Mouse (Mus musculus): ENCODE results near the gene Mtr. TPM values are rescaled to one million over a fixed set of nuclear protein-coding genes. Genes with fewer than 3 reads are reported as not detected.
"Not testable (repeated sequence)": the region's sequence is repeated elsewhere in the genome, so short reads cannot be mapped to it uniquely, and the experiment has no call there.

Mtr gene
- polyA plus RNA-seq, 1 experiment: 7.5 TPM

DNA sequence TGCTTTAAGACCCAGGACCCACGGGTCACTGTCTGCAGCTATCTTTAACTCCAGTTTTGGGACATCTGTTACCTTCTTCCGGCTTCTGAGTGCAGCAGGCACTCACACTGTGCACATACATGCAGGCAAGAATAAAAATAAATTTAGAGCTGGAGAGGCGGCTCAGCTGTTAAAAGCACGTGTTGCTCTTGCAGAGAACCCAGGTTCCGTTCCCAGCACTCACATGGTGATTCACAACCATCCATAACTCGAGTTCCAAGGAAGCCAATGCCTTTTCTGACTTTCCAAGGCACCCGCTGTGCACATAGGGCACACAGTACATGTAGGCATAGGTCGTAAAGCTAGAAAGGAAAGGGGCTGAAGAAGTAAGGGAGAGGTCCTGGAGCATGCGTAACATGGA is 90.6 kb downstream of the Mtr start:
- DNase-seq: no peak
- H3K4me1 ChIP-seq (ENCODE audit: control insufficient read depth, insufficient read depth, low read length): no peaks in the 10 kb centered on the region
- H3K4me3 ChIP-seq (replicated peaks; ENCODE audit: extremely low read depth, low read depth, low read length): no peak overlapping the region
- WGBS: 79% methylated on average over 9 of the region's 9 CpGs
- TF ChIP-seq POLR2A (IDR thresholded peaks at IDR 0.05; ENCODE audit: borderline replicate concordance, extremely low read depth, low read depth, low read length): no peak
- TF ChIP-seq CTCF (IDR thresholded peaks at IDR 0.05; ENCODE audit: insufficient read depth, low read length): no peak

DNA sequence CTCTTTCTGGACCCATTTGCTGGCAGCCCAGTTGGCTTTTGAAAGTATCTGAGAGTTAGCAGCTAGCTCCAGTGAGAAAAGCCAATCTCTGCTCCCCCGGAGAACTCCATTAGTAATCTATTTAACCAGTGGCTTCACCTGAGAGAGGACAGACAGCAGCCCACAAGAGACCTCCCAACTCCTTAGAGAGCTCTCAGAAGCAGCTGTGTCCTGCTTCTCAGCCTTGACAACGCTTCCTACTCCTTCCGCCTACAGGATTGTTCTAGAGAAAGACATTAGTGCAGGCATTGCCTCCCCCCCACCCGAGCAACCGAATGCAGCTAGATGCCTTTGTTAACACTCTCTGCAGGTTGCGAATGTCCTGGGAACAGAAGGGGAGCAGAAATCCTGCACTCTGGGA is 91.5 kb downstream of the Mtr start:
- Histone ChIP-seq H3K4me3 (replicated peaks; ENCODE audit: extremely low read depth, low read depth, low read length) (no peak overlapping the region), H3K4me1 (ENCODE audit: control insufficient read depth, insufficient read depth, low read length) (no peaks in the 10 kb centered on the region)
- TF ChIP-seq CTCF (IDR thresholded peaks at IDR 0.05; ENCODE audit: insufficient read depth, low read length) (no peak), POLR2A (IDR thresholded peaks at IDR 0.05; ENCODE audit: borderline replicate concordance, extremely low read depth, low read depth, low read length) (no peak)
- 24% methylated on average over 6 of the region's 6 CpGs for WGBS
- DNase-seq: no peak

DNA sequence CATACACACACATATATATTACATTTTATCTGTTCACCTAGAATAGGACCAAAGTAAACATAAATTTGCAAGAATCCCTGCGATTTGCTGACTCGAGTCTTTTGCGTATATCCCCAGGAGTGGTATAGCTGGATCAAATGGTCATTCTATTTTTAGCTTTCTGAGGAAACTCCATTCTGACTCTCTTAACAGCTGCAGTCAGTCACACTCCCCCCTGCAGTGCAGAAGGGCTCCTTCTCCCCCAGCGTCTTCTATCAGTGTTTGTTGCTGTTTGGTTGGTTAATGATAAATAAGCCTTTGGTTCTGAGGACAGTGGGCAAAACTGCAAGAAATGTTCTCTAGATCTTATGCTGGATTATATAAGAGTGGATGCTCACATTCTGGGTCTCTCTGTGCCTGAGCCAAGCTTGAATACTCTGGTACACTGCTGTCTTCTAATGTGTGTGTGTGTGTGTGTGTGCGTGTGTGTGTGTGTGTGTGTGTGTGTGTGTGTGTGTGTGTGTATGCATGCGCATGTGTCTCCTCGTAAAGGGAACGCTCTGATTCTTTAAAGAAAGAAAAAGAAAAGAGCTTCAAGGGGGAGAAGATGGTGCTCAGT is 92.4 kb downstream of the Mtr start:
- WGBS: 48% methylated on average over 8 of the region's 8 CpGs
- Histone ChIP-seq H3K4me3 (replicated peaks; ENCODE audit: extremely low read depth, low read depth, low read length) (no peak overlapping the region), H3K4me1 (ENCODE audit: control insufficient read depth, insufficient read depth, low read length) (no peaks in the 10 kb centered on the region)
- no peak for DNase-seq
- TF ChIP-seq POLR2A (IDR thresholded peaks at IDR 0.05; ENCODE audit: borderline replicate concordance, extremely low read depth, low read depth, low read length) (no peak), CTCF (IDR thresholded peaks at IDR 0.05; ENCODE audit: insufficient read depth, low read length) (no peak)

DNA sequence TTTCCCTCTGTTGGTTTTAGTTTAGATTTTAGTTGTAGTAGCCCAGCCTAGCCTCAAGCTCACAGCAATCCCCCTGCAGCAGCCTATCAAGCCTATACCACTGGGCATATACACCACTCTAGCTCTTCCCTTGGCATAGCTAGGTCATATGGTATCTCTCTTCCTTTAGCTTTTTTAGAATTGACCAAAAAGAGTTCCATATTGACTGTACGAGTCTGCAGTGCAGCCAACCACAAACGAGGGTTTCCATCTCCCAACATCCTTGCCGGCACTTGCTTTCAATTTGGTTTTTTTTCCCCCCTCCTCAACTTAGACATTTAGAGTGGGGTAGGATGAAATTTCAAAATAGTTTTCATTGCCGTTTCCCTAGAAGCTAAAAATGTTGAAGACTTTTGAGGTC is 95.5 kb downstream of the Mtr start:
- 86% methylated on average over 4 of the region's 4 CpGs for WGBS
- no peak for TF ChIP-seq POLR2A (IDR thresholded peaks at IDR 0.05; ENCODE audit: borderline replicate concordance, extremely low read depth, low read depth, low read length)
- no peak for TF ChIP-seq CTCF (IDR thresholded peaks at IDR 0.05; ENCODE audit: insufficient read depth, low read length)

DNA sequence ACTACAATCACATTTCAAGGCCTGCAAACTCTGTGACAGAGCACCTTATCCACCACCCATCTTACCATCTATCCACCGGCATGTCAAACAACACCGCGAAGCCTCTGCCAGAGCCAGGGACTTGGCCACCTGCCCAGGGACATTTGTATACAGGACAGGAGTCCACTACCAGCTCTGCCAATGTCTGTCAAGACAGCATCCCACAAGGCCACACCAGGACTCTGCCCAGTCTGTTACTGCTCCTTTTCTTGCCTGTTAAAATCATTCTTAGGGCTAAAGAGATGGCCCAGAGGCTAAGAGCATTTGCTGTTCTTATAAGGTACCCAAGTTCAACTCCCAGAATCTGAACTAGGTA is 97.8 kb downstream of the Mtr start:
- no peak for TF ChIP-seq CTCF (IDR thresholded peaks at IDR 0.05; ENCODE audit: insufficient read depth, low read length)
- no peak for TF ChIP-seq POLR2A (IDR thresholded peaks at IDR 0.05; ENCODE audit: borderline replicate concordance, extremely low read depth, low read depth, low read length)
- WGBS: 34% methylated on average over 3 of the region's 3 CpGs
- Histone ChIP-seq H3K4me1 (ENCODE audit: control insufficient read depth, insufficient read depth, low read length) (no peaks in the 10 kb centered on the region), H3K4me3 (replicated peaks; ENCODE audit: extremely low read depth, low read depth, low read length) (no peak overlapping the region)
- no peak for DNase-seq

More for the DNA sequence above, 95.5 kb downstream of the Mtr start:
- DNase-seq: no peak
- H3K4me3 ChIP-seq (replicated peaks; ENCODE audit: extremely low read depth, low read depth, low read length): no peak overlapping the region
- no peaks in the 10 kb centered on the region for H3K4me1 ChIP-seq (ENCODE audit: control insufficient read depth, insufficient read depth, low read length)

DNA sequence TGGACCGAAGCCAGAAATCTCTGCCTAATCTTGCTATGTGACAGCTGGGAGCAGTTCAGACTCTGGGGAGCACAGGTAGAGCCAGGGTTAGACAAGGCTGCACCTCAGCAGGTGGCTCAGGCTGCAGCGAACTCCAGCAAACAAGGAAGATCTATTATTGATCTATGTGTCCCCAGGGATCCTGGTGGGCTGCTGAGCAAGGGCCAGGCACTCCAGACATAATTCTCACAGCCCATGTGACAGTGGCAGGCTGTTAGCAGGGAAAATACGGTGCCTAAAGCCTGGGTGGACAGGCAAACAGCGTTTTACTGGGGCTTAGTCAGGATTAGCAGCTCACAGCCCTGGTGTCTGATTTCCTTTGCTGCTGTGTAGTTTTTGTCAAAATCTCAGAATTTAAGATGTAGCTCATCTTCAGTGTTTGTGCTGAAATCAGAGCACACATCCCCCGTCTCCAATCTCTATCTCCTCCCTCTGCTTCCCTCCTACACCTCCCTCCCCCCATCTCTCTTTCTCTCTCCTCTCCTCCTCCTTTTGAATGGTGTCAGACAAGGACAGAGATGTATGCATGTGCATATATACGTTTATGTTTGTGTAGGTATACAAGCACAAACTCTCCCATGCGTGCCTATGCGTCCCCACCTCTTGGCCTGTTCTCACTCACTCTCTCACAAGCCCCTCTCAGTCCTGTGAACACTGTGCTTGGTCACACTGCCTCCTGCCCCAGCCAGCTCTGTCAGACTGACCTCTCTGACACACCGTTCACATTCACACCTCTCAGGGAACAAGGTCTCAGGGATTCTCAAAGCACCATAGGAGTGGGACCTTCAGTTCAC is 98.4 kb downstream of the Mtr start:
- H3K4me1 ChIP-seq (ENCODE audit: control insufficient read depth, insufficient read depth, low read length): no peaks in the 10 kb centered on the region
- TF ChIP-seq POLR2A (IDR thresholded peaks at IDR 0.05; ENCODE audit: borderline replicate concordance, extremely low read depth, low read depth, low read length) (no peak), CTCF (IDR thresholded peaks at IDR 0.05; ENCODE audit: insufficient read depth, low read length) (no peak)
- WGBS: 54% methylated on average over 9 of the region's 9 CpGs
- no peak overlapping the region for H3K4me3 ChIP-seq (replicated peaks; ENCODE audit: extremely low read depth, low read depth, low read length)
- DNase-seq: no peak

DNA sequence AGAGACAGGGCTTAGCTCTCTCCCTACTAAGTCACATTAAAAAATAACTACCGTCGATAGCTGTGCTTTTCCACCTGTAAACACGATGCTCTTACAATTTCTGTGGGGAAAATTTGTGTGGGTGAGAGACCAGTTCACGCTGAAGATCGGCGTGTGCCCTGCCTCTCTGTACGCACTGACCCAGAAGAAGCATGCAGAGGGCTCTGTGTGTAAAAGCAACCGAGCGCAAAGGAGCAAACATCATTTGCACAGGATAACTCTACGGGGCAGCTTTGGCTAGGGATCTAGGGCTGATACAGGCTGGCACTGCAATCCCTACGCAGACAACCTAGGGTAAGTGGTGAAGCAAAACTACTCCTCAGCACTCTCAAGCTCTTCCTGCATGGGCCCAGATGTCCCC is 104.0 kb downstream of the Mtr start:
- no peak for TF ChIP-seq CTCF (IDR thresholded peaks at IDR 0.05; ENCODE audit: insufficient read depth, low read length)
- no peak for TF ChIP-seq POLR2A (IDR thresholded peaks at IDR 0.05; ENCODE audit: borderline replicate concordance, extremely low read depth, low read depth, low read length)

DNA sequence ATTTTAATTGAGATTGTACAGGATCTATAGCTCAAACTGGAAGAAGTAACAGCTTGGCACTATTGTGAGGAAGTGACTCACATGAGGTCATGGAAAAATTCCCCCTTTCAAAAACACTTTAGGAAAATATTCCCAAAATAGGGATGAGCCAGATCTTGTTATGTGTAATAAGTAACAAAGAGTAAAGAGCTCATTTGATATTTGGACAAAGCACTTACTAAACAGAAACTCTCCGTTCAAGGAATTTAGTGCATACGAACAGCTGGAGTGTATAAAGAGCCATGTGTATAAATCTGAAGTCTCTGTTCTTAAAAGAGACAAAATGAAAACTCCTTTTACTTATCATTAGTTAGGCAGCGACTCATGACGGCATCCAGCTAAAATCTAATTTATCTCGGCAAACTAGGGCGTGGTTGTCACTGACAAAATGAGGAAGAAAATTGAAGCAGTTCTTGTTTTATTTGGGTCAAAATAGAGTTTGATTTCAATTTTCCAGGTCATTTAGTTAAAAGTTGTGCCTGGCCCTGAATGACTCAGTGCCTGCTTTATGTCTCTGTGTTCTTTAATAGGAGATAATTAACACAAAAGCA is 110.9 kb downstream of the Mtr start:
- no peak overlapping the region for H3K4me3 ChIP-seq (replicated peaks; ENCODE audit: extremely low read depth, low read depth, low read length)
- DNase-seq: no peak
- WGBS: 57% methylated on average over 6 of the region's 6 CpGs
- TF ChIP-seq CTCF (IDR thresholded peaks at IDR 0.05; ENCODE audit: insufficient read depth, low read length): no peak
- H3K4me1 ChIP-seq (ENCODE audit: control insufficient read depth, insufficient read depth, low read length): no peaks in the 10 kb centered on the region

More for the DNA sequence above, 104.0 kb downstream of the Mtr start:
- WGBS: 75% methylated on average over 11 of the region's 11 CpGs
- H3K4me1 ChIP-seq (ENCODE audit: control insufficient read depth, insufficient read depth, low read length): no peaks in the 10 kb centered on the region
- no peak for DNase-seq
- H3K4me3 ChIP-seq (replicated peaks; ENCODE audit: extremely low read depth, low read depth, low read length): no peak overlapping the region

DNA sequence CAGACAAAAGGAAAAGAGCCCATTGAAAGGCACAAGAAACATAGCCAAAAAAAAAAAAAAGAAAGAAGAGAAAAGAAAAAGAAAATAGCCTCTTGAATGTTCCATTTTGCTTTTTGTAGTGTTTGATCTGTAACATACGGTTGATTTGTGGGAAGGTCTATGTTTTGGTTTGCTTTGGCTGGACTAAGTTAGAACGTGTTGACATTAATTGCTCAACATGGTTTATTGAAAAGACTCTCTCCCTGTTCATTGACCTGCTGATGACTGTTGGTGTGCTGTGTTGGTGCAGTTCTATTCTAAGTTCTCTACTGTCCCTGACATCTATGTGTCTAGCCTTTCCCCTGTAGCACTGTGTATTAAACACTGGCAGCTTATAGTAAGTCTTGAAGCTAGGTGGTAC is 111.5 kb downstream of the Mtr start:
- DNase-seq: no peak
- WGBS: 65% methylated on average over 2 of the region's 2 CpGs
- TF ChIP-seq POLR2A (IDR thresholded peaks at IDR 0.05; ENCODE audit: borderline replicate concordance, extremely low read depth, low read depth, low read length) (no peak), CTCF (IDR thresholded peaks at IDR 0.05; ENCODE audit: insufficient read depth, low read length) (no peak)
- Histone ChIP-seq H3K4me1 (ENCODE audit: control insufficient read depth, insufficient read depth, low read length) (no peaks in the 10 kb centered on the region), H3K4me3 (replicated peaks; ENCODE audit: extremely low read depth, low read depth, low read length) (no peak overlapping the region)

DNA sequence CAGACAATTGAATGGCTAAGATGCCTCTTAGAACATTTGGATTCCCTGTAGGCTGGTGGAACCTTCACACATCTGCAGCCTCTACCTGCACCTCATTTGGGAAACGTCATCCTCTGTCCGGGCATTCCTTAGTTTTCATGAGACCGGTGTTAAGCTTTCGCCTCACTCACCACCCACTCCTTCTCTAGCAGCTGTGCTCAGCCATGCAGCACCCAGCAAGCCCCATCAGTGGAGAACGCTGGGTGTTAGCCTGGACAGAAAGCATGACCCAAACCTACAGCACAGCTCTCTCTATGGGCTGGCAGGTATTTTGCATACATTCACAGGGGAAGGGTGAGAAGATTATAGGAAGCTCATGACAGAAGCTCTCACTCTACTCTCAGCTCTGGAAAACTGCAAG is 114.6 kb downstream of the Mtr start:
- 86% methylated on average over 5 of the region's 5 CpGs for whole genome bisulfite sequencing
- DNase-seq: no peak
- Histone ChIP-seq H3K4me3 (replicated peaks; ENCODE audit: extremely low read depth, low read depth, low read length) (no peak overlapping the region), H3K4me1 (ENCODE audit: control insufficient read depth, insufficient read depth, low read length) (no peaks in the 10 kb centered on the region)
- TF ChIP-seq CTCF (IDR thresholded peaks at IDR 0.05; ENCODE audit: insufficient read depth, low read length): no peak
- TF ChIP-seq POLR2A (IDR thresholded peaks at IDR 0.05; ENCODE audit: borderline replicate concordance, extremely low read depth, low read depth, low read length): no peak

DNA sequence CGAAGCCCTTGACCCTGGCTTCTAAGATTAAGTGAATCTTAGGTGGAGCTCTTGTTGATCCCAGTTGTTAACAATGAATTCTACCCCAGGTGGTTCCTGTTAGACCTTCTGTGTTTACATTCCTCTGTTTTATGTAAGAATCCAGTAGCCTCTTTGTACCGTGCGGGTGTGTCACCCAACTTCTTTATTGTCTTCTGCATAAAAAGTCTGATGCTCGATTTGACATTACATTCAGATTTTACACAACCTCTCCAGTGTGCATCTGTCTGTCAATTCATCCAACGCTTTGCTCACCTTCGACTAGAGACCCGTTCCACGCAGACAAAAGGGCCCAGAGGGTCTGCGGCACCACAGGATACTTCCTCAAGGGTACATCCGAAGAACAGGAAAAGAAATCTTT is 121.5 kb downstream of the Mtr start:
- H3K4me1 ChIP-seq (ENCODE audit: control insufficient read depth, insufficient read depth, low read length); H3K4me3 ChIP-seq (replicated peaks; ENCODE audit: extremely low read depth, low read depth, low read length); DNase-seq: not testable (repeated sequence)
- WGBS: 68% methylated on average over 10 of the region's 10 CpGs

Measured in lung, adult 2 months (tissue).